Mouse (Mus musculus) brain, adult 2 months (tissue): ENCODE measurements at regions not wholly inside any gene's neighbourhood (a gene's known extent, or its start where the extent isn't known, plus 50 kb on each side); places are given as distances from the start of the nearest gene placed in this dataset.
"Not testable (repeated sequence)": the region's sequence is repeated elsewhere in the genome, so short reads cannot be mapped to it uniquely, and the experiment has no call there.

Experiments
- DNase-seq: peaks from one replicate; pipeline ENCODE4 v3.0.0; 2011; ENCODE audit warnings: low read depth, low spot score

- DNase-seq: not testable (repeated sequence)
Measured at GRCm38 (mm10) chr1:184669173-184669572, 63.2 kb downstream of the Hlx start.

GRCm38 (mm10) chr1:184668428-184668827 is 64.0 kb downstream of the Hlx start:
- no peak for DNase-seq

- no peak for DNase-seq
Measured at GRCm38 (mm10) chr1:184668022-184668421, 64.4 kb downstream of the Hlx start.

GRCm38 (mm10) chr1:184665243-184665642 is 67.2 kb downstream of the Hlx start:
- no peak for DNase-seq

- no peak for DNase-seq
Measured at GRCm38 (mm10) chr1:184664098-184664375, 68.4 kb downstream of the Hlx start.

GRCm38 (mm10) chr1:184663300-184664097 is 68.9 kb downstream of the Hlx start:
- no peak for DNase-seq

- peak; percentile 89 for DNase-seq
Measured at GRCm38 (mm10) chr1:184650541-184651105, 81.8 kb downstream of the Hlx start.

GRCm38 (mm10) chr1:184647920-184648540 is 84.4 kb downstream of the Hlx start:
- DNase-seq: peak; percentile 58

GRCm38 (mm10) chr1:184644767-184645598 is 87.4 kb downstream of the Hlx start:
- DNase-seq: no peak

- no peak for DNase-seq
Measured at GRCm38 (mm10) chr1:184630695-184631475, 101.5 kb downstream of the Hlx start.

- DNase-seq: peak; percentile 25
Measured at GRCm38 (mm10) chr1:184629194-184629593, 103.2 kb downstream of the Hlx start.

- no peak for DNase-seq
Measured at GRCm38 (mm10) chr1:184628566-184629168, 103.8 kb downstream of the Hlx start.

GRCm38 (mm10) chr1:184622462-184622861 is 110.0 kb downstream of the Hlx start:
- DNase-seq: no peak

- DNase-seq: no peak
Measured at GRCm38 (mm10) chr1:184621950-184622349, 110.5 kb downstream of the Hlx start.

GRCm38 (mm10) chr1:184617853-184618454 is 114.5 kb downstream of the Hlx start:
- DNase-seq: no peak

- DNase-seq: no peak
Measured at GRCm38 (mm10) chr1:184615991-184616390, 116.4 kb downstream of the Hlx start.

GRCm38 (mm10) chr1:184614699-184615415 is 117.6 kb downstream of the Hlx start:
- DNase-seq: peak; percentile 21

GRCm38 (mm10) chr1:184612880-184613279 is 119.5 kb downstream of the Hlx start:
- DNase-seq: no peak

- DNase-seq: no peak
Measured at GRCm38 (mm10) chr1:184608938-184609337, 123.5 kb downstream of the Hlx start.

- DNase-seq: no peak
Measured at GRCm38 (mm10) chr1:184608338-184608737, 124.1 kb downstream of the Hlx start.
